Mouse (Mus musculus) G1E (cell line): ENCODE data around the gene Cbx7. TPM values are rescaled to one million over a fixed set of nuclear protein-coding genes. Genes with fewer than 3 reads are reported as not detected.

Source experiments
- ATAC-seq: 2 replicates; pipeline ENCODE4 v1.8.0; 2016; ENCODE audit warnings: mild to moderate bottlenecking; ENCODE audit not compliant: insufficient number of reproducible peaks, poor library complexity, low FRiP score, severe bottlenecking; ENCODE audit errors: extremely low read depth
- DNase-seq: peaks from one replicate; pipeline ENCODE4 v3.0.0; 2012; ENCODE audit warnings: low spot score
- H3K27me3 ChIP-seq: 2 replicates; pipeline ENCODE4 v1.6.1; 2012; ENCODE audit warnings: mild to moderate bottlenecking, low read length, inconsistent platforms; ENCODE audit not compliant: insufficient read depth
- H3K36me3 ChIP-seq: replicated peaks from 2 replicates; pipeline ENCODE3; 2012; ENCODE audit warnings: mild to moderate bottlenecking, inconsistent platforms
- H3K4me1 ChIP-seq: 2 replicates; pipeline ENCODE4 v1.6.1; 2012; ENCODE audit warnings: low read depth, low read length, inconsistent platforms, mixed read lengths; ENCODE audit not compliant: insufficient read depth
- H3K4me3 ChIP-seq: 2 replicates; pipeline ENCODE4 v1.5.1; 2012; ENCODE audit warnings: low read depth, mild to moderate bottlenecking, inconsistent platforms, low read length, moderate library complexity, mixed read lengths
- H3K9me3 ChIP-seq: replicated peaks from 2 replicates; pipeline ENCODE4 v1.6.1; 2012; ENCODE audit warnings: inconsistent platforms
- CTCF ChIP-seq: IDR thresholded peaks from 2 replicates; pipeline ENCODE4 v1.5.1; 2012; ENCODE audit warnings: low read depth, low read length, inconsistent platforms, mixed read lengths
- GATA1 ChIP-seq: IDR thresholded peaks from 2 replicates; pipeline ENCODE4 v1.6.1; 2012; ENCODE audit warnings: borderline replicate concordance, low read length, inconsistent platforms, mixed read lengths
- GATA2 ChIP-seq: IDR thresholded peaks from 2 replicates; pipeline ENCODE4 v1.6.1; 2012; ENCODE audit warnings: low read depth, low read length, inconsistent platforms, borderline replicate concordance
- POLR2AphosphoS5 ChIP-seq: IDR thresholded peaks from 2 replicates; pipeline ENCODE4 v1.6.1; 2012; ENCODE audit warnings: low read depth, low read length, inconsistent platforms; ENCODE audit not compliant: insufficient replicate concordance
- TAL1 ChIP-seq: conservative IDR thresholded peaks from 2 replicates; pipeline ENCODE4 v1.6.1; 2012; ENCODE audit warnings: low read depth, low read length, inconsistent platforms, mixed read lengths
- polyA plus RNA-seq: library from polyadenylated mRNA; stranded (reverse); fragments of >175 nt; gene quantifications from 2 replicates; pipeline ENCODE4 v1.2.3, GENCODE M21; 2012
- total RNA-seq, 2 experiments: library from RNA; stranded (forward) in 1 of 2; stranded (reverse) in 1 of 2; fragments of 200-1000 nt in 1 of 2; fragments of >200 nt in 1 of 2; fragmentation: Nextera tagmentation in 1 of 2; gene quantifications; 2 replicates each; pipeline ENCODE4 v1.2.3; 2014 to 2017

Gene Cbx7
- total and polyA plus RNA-seq, 3 experiments: 2.7 to 9.5 (median 8.4) TPM

DNA sequence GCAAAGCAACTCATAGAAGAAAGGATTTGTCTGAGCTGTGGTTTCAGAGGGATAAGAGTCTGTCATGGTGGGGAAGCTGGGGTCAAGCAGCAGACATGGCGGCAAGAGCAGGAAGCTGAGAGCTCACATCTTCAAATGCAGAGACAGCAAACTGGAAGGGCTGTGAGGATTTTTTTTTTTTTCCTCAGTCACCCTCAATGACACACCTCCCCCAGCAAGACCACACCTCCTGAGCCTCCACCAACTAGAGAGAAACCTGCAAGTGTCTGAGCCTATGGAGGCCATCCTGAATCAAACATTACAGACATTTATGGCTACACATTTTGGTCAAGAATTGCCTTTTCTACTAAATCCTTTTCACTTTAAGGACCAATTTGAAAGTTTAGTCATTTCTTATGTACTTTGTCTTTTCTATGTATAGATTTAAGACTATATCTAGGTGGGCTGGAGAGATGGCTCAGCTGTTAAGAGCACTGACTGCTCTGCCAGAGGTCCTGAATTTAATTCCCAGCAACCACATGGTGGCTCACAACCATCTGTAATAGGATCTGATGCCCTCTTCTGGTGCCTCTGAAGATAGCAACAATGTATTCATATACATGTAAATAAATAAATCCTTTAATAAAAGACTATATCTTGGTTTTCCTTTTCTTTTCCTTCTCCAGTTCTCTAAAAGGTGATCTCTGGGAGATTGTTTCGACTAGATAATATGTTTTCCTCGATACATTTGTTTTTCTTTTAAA lies 103.5 kb downstream of the Cbx7 start:
- DNase-seq: no peak
- no peaks in the 10 kb centered on the region for H3K36me3 ChIP-seq
- ATAC-seq: no peak
- H3K4me1 ChIP-seq: no peaks in the 10 kb centered on the region
- 0 out of 2 replicates have a peak, but pooled peaks cover 2% of the 10 kb centered on the region for H3K27me3 ChIP-seq
- no peak overlapping the region for H3K4me3 ChIP-seq
- no peaks in the 10 kb centered on the region for H3K9me3 ChIP-seq
- TF ChIP-seq GATA2: no peak
- no peak for TF ChIP-seq POLR2AphosphoS5
- no peak for TF ChIP-seq TAL1
- no peak for TF ChIP-seq CTCF
- TF ChIP-seq GATA1: no peak

Other genes starting within 250 kb of the Cbx7 start
- 16.2 and 33.3 TPM in 2 replicates for gene Sun2, start 228.6 kb downstream of the Cbx7 start, total RNA-seq (2014; fragmentation: Nextera tagmentation)
- gene Sun2, start 228.6 kb downstream of the Cbx7 start, total RNA-seq (2017): 24.2 and 24.4 TPM in 2 replicates
- gene Sun2, start 228.6 kb downstream of the Cbx7 start, polyA plus RNA-seq: 30.1 and 32.3 TPM in 2 replicates
- 15.2 and 19.5 TPM in 2 replicates for gene Dnal4, start 193.3 kb downstream of the Cbx7 start, total RNA-seq (2014; fragmentation: Nextera tagmentation)
- gene Dnal4, start 193.3 kb downstream of the Cbx7 start, total RNA-seq (2017): 13.1 and 13.9 TPM in 2 replicates
- gene Dnal4, start 193.3 kb downstream of the Cbx7 start, polyA plus RNA-seq: 25.7 and 29.7 TPM in 2 replicates
- not detected in 2 replicates for gene Nptxr, start 166.4 kb downstream of the Cbx7 start, total RNA-seq (2014; fragmentation: Nextera tagmentation)
- gene Nptxr, start 166.4 kb downstream of the Cbx7 start, total RNA-seq (2017): under 0.01 and 0.05 TPM in 2 replicates
- 0.01 and 0.03 TPM in 2 replicates for gene Nptxr, start 166.4 kb downstream of the Cbx7 start, polyA plus RNA-seq
- not detected in 2 replicates for gene Npcd, start 136.9 kb downstream of the Cbx7 start, total RNA-seq (2014; fragmentation: Nextera tagmentation)
- not detected in 2 replicates for gene Npcd, start 136.9 kb downstream of the Cbx7 start, total RNA-seq (2017)
- not detected in 2 replicates for gene Npcd, start 136.9 kb downstream of the Cbx7 start, polyA plus RNA-seq
- 0.73 and 5.9 TPM in 2 replicates for gene Cbx6, start 136.4 kb downstream of the Cbx7 start, total RNA-seq (2014; fragmentation: Nextera tagmentation)
- gene Cbx6, start 136.4 kb downstream of the Cbx7 start, total RNA-seq (2017): 1.4 and 1.6 TPM in 2 replicates
- gene Cbx6, start 136.4 kb downstream of the Cbx7 start, polyA plus RNA-seq: 6.1 and 8.7 TPM in 2 replicates
- 33.7 and 97.1 TPM in 2 replicates for gene Apobec3, start 79.5 kb downstream of the Cbx7 start, total RNA-seq (2014; fragmentation: Nextera tagmentation)
- gene Apobec3, start 79.5 kb downstream of the Cbx7 start, total RNA-seq (2017): 27.2 and 39.8 TPM in 2 replicates
- 1.1 and 2.6 TPM in 2 replicates for gene Apobec3, start 79.5 kb downstream of the Cbx7 start, polyA plus RNA-seq
- not detected in 2 replicates for gene Pdgfb, start 43.9 kb upstream of the Cbx7 start, total RNA-seq (2014; fragmentation: Nextera tagmentation)
- 0.05 TPM in 1 of 2 replicates, not detected in the other for gene Pdgfb, start 43.9 kb upstream of the Cbx7 start, total RNA-seq (2017)
- gene Pdgfb, start 43.9 kb upstream of the Cbx7 start, polyA plus RNA-seq: not detected in 2 replicates
- 41.4 and 44.2 TPM in 2 replicates for gene Syngr1, start 120.2 kb upstream of the Cbx7 start, total RNA-seq (2014; fragmentation: Nextera tagmentation)
- 74.6 and 96.9 TPM in 2 replicates for gene Syngr1, start 120.2 kb upstream of the Cbx7 start, total RNA-seq (2017)
- gene Syngr1, start 120.2 kb upstream of the Cbx7 start, polyA plus RNA-seq: 86.9 and 89.8 TPM in 2 replicates
- gene Rpl3, start 120.7 kb upstream of the Cbx7 start, total RNA-seq (2014; fragmentation: Nextera tagmentation): 1,019 and 1,021 TPM in 2 replicates
- 1,569 and 1,698 TPM in 2 replicates for gene Rpl3, start 120.7 kb upstream of the Cbx7 start, total RNA-seq (2017)
- 114 and 176 TPM in 2 replicates for gene Rpl3, start 120.7 kb upstream of the Cbx7 start, polyA plus RNA-seq
- 19.0 and 27.2 TPM in 2 replicates for gene Tab1, start 162.0 kb upstream of the Cbx7 start, total RNA-seq (2014; fragmentation: Nextera tagmentation)
- gene Tab1, start 162.0 kb upstream of the Cbx7 start, total RNA-seq (2017): 22.3 and 25.0 TPM in 2 replicates
- gene Tab1, start 162.0 kb upstream of the Cbx7 start, polyA plus RNA-seq: 23.6 and 29.1 TPM in 2 replicates
- gene Mgat3, start 202.6 kb upstream of the Cbx7 start, total RNA-seq (2014; fragmentation: Nextera tagmentation): not detected in 2 replicates
- gene Mgat3, start 202.6 kb upstream of the Cbx7 start, total RNA-seq (2017): not detected in 2 replicates
- not detected in 2 replicates for gene Mgat3, start 202.6 kb upstream of the Cbx7 start, polyA plus RNA-seq